Comparison of ENCODE assay signal across 17 mouse cellular contexts in genomic region chr5:107939701-107940100, GRCm38 (mm10). TPM values are rescaled to one million over a fixed set of nuclear protein-coding genes. Genes with fewer than 3 reads are reported as not detected.
DNase-seq lines count a peak whose midpoint lies in the region; ATAC-seq lines count a peak whose summit lies in the region.
"Had no signal": no experiment of that assay in that cellular context is flagged by ENCODE, and none has a peak within 500 bp of the region (broad histone marks: within the 10 kb centered on the region; RNA-seq: fewer than 3 reads in every experiment).

No protein-coding gene starts in this region.

- H3K9ac ChIP-seq in kidney, embryonic 14.5 days (ENCODE audit: low read depth, low read length), result no peak overlapping the region
- H3K9ac ChIP-seq: embryonic facial prominence, embryonic 15.5 days; hindbrain, embryonic 15.5 days; lung, embryonic 15.5 days; neural tube, embryonic 12.5 days had no signal

- no peak overlapping the region for H3K27ac ChIP-seq in kidney, embryonic 14.5 days (ENCODE audit: low read depth, low read length)
- H3K27ac ChIP-seq: embryonic facial prominence, embryonic 15.5 days; forebrain, embryonic 10.5 days; hindbrain, embryonic 15.5 days; lung, embryonic 15.5 days; neural tube, embryonic 12.5 days had no signal

- no peaks in the 10 kb centered on the region for H3K4me1 ChIP-seq in kidney, embryonic 14.5 days (ENCODE audit: control insufficient read depth, insufficient read depth, low read length)
- H3K4me1 ChIP-seq: embryonic facial prominence, embryonic 15.5 days; hindbrain, embryonic 15.5 days; neural tube, embryonic 12.5 days had no signal

- no peaks in the 10 kb centered on the region for H3K27me3 ChIP-seq in kidney, embryonic 14.5 days (ENCODE audit: control insufficient read depth, insufficient read depth, low read length)
- H3K27me3 ChIP-seq: embryonic facial prominence, embryonic 15.5 days; hindbrain, embryonic 15.5 days; lung, embryonic 15.5 days; neural tube, embryonic 12.5 days had no signal

- H3K4me3 ChIP-seq in kidney, embryonic 14.5 days (ENCODE audit: low read length), result no peak overlapping the region
- H3K4me3 ChIP-seq: embryonic facial prominence, embryonic 15.5 days; forebrain, embryonic 10.5 days; hindbrain, embryonic 15.5 days; lung, embryonic 15.5 days; neural tube, embryonic 12.5 days had no signal

- H3K36me3 ChIP-seq in kidney, embryonic 14.5 days (ENCODE audit: control insufficient read depth, insufficient read depth, low read length), result no peaks in the 10 kb centered on the region
- H3K36me3 ChIP-seq: embryonic facial prominence, embryonic 15.5 days; forebrain, embryonic 10.5 days; hindbrain, embryonic 15.5 days; lung, embryonic 15.5 days; neural tube, embryonic 12.5 days had no signal

- ATAC-seq in kidney, embryonic 14.5 days (ENCODE audit: low FRiP score, low TSS enrichment), result no peak

- WGBS in kidney, embryonic 14.5 days, result 84% methylated on average over 3 of the region's 3 CpGs

- H3K4me2 ChIP-seq in kidney, embryonic 14.5 days (replicated peaks; ENCODE audit: low read depth, low read length), result no peak overlapping the region
- H3K4me2 ChIP-seq: embryonic facial prominence, embryonic 15.5 days; hindbrain, embryonic 15.5 days; lung, embryonic 15.5 days; midbrain, embryonic 11.5 days; neural tube, embryonic 12.5 days had no signal

- no peaks in the 10 kb centered on the region for H3K9me3 ChIP-seq in kidney, embryonic 14.5 days (ENCODE audit: control insufficient read depth, low read length)
- H3K9me3 ChIP-seq: embryonic facial prominence, embryonic 15.5 days; forebrain, embryonic 10.5 days; hindbrain, embryonic 15.5 days; lung, embryonic 15.5 days; neural tube, embryonic 12.5 days had no signal

- DNase-seq in kidney, adult 18-20 months, result peak; percentile 33
- DNase-seq in ES-CJ7 (ENCODE audit: low read depth, low spot score) (peak; percentile 71), adipocyte (ENCODE audit: low spot score) (peak; percentile 51)
- peak; percentile 60 for DNase-seq in lung, postnatal 36 days
- no peak for DNase-seq in layer of hippocampus, adult 8-10 months (ENCODE audit: low spot score in 2 of 2)
- no peak for DNase-seq in thymus, postnatal 0 days (ENCODE audit: low spot score)
- DNase-seq: cerebellum, adult 9-10 months; gastrocnemius, postnatal 10 days; layer of hippocampus, postnatal 36 days; liver had no signal

RNA-seq across cellular contexts. Expression of gene Rpl5, which starts 39.4 kb away (rescaled TPM):
- polyA plus RNA-seq in kidney, embryonic 14.5 days (2014; fragmentation: Nextera tagmentation; extraction: Ambion mirVana), result 85.7 and 92.5 TPM in 2 replicates
- total RNA-seq in layer of hippocampus, adult 8-10 months (2022), result 10 to 100 TPM; 62.0 to 75.5 (median 66.3) TPM
- polyA plus RNA-seq in thymus, postnatal 0 days (2015; fragmentation: Nextera tagmentation; extraction: Ambion mirVana), result 54.9 and 67.3 TPM in 2 replicates

RNA-seq across cellular contexts. Expression of gene Fam69a, which starts 47.2 kb away (rescaled TPM):
- polyA plus RNA-seq in kidney, embryonic 14.5 days (2014; fragmentation: Nextera tagmentation; extraction: Ambion mirVana), result 18.3 and 22.0 TPM in 2 replicates
- 10 to 100 TPM; 32.3 to 39.6 (median 35.2) TPM for total RNA-seq in layer of hippocampus, adult 8-10 months (2022)
- 36.8 and 38.3 TPM in 2 replicates for polyA plus RNA-seq in thymus, postnatal 0 days (2015; fragmentation: Nextera tagmentation; extraction: Ambion mirVana)

Comparison
In these comparisons a context has a peak if more than half of its experiments do, and no peak if none do; other contexts are left out.
1. DNase-seq: peak in kidney, adult 18-20 months (single experiment), ES-CJ7 (single experiment), adipocyte (single experiment) and lung, postnatal 36 days (single experiment); none in layer of hippocampus, adult 8-10 months (0 of 2) and thymus, postnatal 0 days (single experiment).